Mouse (Mus musculus): ENCODE data around the gene Tmtc2.

DNA sequence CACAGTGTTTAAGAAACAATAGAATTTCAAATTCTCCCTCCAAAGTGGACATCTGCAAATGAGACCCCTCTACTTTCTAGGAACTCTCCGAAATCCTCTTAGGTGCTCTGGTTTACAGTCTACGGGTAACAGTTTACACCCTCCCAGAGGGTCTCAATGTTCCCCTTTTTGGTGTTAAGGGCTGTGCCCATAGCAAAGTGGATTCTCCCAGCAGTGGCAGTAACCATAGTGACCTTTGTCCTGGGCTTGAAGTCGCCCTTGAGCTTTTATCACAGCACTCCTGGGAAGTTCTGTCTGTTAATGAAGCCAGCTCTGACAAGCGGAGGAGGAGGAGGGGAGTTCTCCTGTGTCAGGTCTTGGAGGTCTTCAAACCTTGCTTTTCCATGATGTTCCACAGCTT is 384.5 kb downstream of the Tmtc2 start:
- TF ChIP-seq CTCF (IDR thresholded peaks at IDR 0.05; ENCODE audit: low read depth) (no peak), EP300 (IDR thresholded peaks at IDR 0.05; ENCODE audit: low read depth) (no peak)
